Mouse (Mus musculus) sigmoid colon, adult 10 weeks (tissue): ENCODE measurements around the gene Mxra7. TPM values are rescaled to one million over a fixed set of nuclear protein-coding genes. Genes with fewer than 3 reads are reported as not detected.

Experiments used
- polyA plus RNA-seq: library from polyadenylated mRNA; stranded (reverse); fragments of 350-450 nt; fragmentation: Illumina TruSeq; extraction: RNeasy Lipid Tissue Mini Kit (QIAGEN cat#74804); gene quantifications from one replicate; pipeline ENCODE4 v1.2.3, GENCODE M21; 2014; ENCODE audit warnings: low read depth, low replicate concordance

Gene Mxra7
- 8.5 TPM for polyA plus RNA-seq

DNA sequence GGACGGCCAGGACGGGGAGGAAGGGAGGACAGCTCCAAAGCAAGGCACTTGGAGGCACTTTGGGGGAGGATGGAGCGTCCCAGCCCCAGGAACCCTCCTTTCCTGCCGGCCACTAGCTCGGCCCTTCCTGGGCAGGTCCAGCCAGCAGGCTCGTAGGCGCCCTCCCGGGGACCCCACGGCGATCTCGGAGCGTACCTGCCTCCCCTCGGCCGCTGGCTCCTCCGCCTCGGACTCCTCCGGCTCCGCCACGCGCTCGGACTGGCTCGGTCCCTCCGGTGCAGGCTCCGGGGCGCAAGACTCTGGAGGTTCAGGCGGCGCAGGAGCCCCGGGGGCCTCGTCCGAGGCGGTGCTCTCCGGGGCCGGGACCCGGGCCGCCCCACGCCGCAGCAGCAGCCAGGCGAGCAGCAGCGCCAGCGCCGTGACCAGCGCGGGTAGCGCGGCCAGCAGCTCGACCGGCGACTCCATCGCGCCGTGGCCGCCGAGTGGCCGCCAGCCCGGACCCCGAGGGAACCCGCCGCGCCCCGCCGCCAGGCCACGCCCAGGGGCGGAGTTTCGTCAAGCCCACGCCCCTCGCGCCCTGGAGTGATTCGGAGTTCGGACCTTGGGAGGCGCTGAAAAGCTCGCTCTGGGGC, at the start of gene Mxra7:
TSS of gene Mxra7 (minus strand) at position 513 of the 632 bp plus-strand sequence.

GRCm38 (mm10) chr11:116852891-116853511, 25.2 kb upstream of the Mxra7 start, which contains the start of gene Srsf2:
Gene Srsf2, minus strand, starts transcription at chr11:116853094.

GRCm38 (mm10) chr11:116852291-116852890, 24.5 kb upstream of the Mxra7 start, which contains the start of gene Mfsd11:
Gene Mfsd11, plus strand, starts transcription at chr11:116852440.

DNA sequence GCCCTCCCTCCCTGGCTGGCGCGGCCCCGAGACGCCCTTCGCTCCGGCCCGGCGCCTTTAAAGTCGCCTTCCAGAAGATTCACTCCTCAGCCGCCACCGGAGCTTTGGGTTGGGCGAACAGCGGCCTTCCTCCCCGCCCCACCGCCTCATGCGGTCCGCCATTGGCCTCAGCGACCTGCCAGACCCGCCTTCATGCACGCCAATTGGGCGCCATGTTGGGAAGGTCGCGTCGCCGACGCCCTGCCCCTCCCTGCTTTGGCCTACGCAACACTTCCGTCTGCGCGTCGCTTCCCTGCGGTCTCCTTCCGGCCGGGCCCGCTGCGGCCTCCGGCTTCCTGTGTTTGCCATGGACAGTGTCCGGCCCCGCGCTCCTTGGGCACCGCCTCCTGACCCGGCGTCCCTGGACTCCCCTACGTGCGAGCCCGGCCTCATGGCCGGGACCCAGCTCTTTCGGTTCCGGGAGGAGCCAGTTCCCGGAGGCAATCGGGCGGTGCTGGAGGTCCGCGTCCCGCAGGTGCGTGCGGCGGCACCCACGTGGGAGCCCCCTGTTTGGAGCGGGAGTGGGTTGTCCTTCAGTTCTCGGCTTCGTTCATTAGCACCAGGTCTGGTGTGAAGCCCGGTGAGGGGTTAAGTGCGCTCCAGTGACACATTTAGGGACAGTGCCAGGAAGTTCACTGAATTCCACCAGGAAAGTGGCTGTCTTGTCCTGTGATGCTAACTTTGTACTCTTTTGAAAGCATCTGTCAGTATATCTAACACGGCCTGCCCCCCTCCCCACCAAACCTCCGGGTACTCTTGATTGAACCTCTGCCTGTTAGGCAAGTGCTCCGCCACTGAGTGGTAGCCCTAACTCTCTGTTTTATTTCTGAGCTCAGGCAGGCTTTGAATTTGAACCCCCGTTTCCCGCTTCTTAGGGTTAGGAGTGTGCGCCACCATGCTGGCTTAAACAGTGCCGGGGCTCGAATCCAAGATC, 15.7 kb upstream of the Mxra7 start, which contains the start of the genes Mettl23 and Jmjd6:
TSS of gene Mettl23 (plus strand) at position 18 of the 973 bp plus-strand sequence.
TSS of gene Jmjd6 (minus strand) at position 189 of the 973 bp plus-strand sequence.

GRCm38 (mm10) chr11:116775407-116775806, 52.4 kb downstream of the Mxra7 start, which contains the start of gene St6galnac1:
Gene St6galnac1, minus strand, starts transcription at chr11:116775507.

Other genes with a start within 250 kb of the Mxra7 start
- gene Ube2o, start 246.6 kb downstream of the Mxra7 start, polyA plus RNA-seq = 1.8 TPM
- not detected for gene Aanat, start 241.6 kb downstream of the Mxra7 start, polyA plus RNA-seq
- gene Rhbdf2, start 201.0 kb downstream of the Mxra7 start, polyA plus RNA-seq = 0.16 TPM
- not detected for gene Prcd, start 174.5 kb downstream of the Mxra7 start, polyA plus RNA-seq
- gene Cygb, start 173.7 kb downstream of the Mxra7 start, polyA plus RNA-seq = 1.2 TPM
- gene St6galnac1, start 52.5 kb downstream of the Mxra7 start, polyA plus RNA-seq = not detected
- gene Mettl23, start 15.2 kb upstream of the Mxra7 start, polyA plus RNA-seq = 55.8 TPM
- gene Jmjd6, start 15.4 kb upstream of the Mxra7 start, polyA plus RNA-seq = 7.7 TPM
- 17.7 TPM for gene Mfsd11, start 24.4 kb upstream of the Mxra7 start, polyA plus RNA-seq
- gene Srsf2, start 25.0 kb upstream of the Mxra7 start, polyA plus RNA-seq = 782 TPM
- gene Mgat5b, start 90.8 kb upstream of the Mxra7 start, polyA plus RNA-seq = not detected